Mouse (Mus musculus): Measurements from ENCODE around the gene Cd86.

The Cd86 gene

GRCm38 (mm10) chr16:36602632-36603031 is 63.2 kb downstream of the Cd86 start:
- 83% methylated on average over 3 of the region's 3 CpGs for WGBS

- WGBS, result 83% methylated on average over 4 of the region's 4 CpGs
These were observed 67.6 kb downstream of the Cd86 start for GRCm38 (mm10) chr16:36598265-36598664.

- 93% methylated on average over 10 of the region's 10 CpGs for WGBS
These were observed 69.0 kb downstream of the Cd86 start for GRCm38 (mm10) chr16:36596671-36597410.

DNA sequence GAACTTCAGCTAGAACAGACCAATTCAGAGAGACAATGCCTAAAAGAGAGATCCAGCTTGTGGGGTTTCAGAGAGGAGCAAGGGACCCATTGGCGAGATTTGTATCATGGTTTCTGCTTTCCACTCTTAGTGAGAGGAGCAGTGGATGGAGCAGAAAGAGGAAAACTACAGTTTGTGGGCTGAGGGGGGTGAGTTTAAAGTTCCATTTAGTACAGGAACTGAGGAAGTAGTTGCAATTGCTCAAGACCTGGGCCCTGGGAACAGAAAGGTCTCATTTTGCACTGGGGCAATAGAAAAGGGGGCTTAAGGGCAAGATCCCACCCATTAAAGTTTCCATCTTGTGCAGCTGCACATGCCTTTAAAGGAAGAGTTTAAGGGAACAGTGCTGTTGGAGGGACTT is 76.0 kb downstream of the Cd86 start:
- 81% methylated on average over 1 of the region's 1 CpGs for WGBS

DNA sequence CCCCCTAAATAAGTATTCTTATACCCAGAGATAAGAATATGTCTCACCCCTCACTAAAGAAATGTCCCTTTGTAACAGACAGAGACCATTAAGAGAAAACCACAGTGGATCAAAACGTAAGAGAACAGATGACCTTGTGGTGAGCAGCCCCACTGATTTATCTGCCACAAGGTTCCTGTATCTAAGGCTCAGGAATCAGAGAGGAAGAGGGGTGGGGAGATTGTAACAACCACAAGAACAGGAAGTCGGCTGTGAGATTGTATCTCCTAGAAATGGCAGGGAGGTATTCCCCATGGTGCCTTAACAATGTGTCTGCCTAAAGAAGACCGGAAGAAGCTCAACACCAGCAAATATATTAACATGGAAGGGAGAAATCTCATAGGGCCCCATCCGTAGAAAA is 77.9 kb downstream of the Cd86 start:
- WGBS, result 74% methylated on average over 4 of the region's 4 CpGs

DNA sequence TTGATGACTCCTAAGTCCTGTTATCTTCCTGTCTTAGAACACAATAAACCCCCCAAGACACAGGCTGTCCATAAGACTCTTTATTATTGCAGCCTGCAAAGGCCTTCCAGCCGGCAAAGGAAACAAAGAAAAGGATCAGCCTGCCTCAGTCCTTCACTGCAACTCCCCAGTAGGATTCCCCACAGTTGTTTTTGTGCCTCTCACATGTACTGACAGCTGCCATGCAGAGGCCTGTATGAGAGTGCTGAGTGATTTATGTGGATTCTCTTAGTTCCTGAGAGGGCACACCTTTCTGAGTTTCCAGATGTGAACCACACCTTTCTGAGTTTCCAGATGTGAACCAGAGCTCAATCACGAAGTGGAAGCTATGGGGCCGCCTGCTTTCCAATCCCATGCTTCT is 83.8 kb downstream of the Cd86 start:
- WGBS, result 71% methylated on average over 3 of the region's 3 CpGs

DNA sequence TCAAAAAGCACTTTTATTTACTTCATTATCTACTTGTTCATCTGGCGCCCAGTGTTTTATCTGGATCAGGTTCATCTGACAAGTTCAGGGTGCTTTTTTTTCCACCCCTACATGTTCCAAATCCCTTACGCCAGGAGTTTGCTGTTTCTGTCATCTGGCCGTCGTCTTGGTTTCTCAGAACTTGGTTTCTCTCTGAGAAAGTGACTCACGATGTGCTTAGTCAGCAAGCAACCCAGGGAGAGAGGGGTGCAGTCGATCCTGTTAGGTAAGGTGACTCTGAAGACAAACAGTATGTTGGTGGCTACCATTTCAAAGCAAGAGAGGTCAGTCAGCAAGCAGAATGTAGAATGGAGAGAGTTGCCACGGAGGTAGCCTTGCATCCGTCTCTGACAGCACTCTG is 93.9 kb downstream of the Cd86 start:
- WGBS, result 70% methylated on average over 8 of the region's 8 CpGs

DNA sequence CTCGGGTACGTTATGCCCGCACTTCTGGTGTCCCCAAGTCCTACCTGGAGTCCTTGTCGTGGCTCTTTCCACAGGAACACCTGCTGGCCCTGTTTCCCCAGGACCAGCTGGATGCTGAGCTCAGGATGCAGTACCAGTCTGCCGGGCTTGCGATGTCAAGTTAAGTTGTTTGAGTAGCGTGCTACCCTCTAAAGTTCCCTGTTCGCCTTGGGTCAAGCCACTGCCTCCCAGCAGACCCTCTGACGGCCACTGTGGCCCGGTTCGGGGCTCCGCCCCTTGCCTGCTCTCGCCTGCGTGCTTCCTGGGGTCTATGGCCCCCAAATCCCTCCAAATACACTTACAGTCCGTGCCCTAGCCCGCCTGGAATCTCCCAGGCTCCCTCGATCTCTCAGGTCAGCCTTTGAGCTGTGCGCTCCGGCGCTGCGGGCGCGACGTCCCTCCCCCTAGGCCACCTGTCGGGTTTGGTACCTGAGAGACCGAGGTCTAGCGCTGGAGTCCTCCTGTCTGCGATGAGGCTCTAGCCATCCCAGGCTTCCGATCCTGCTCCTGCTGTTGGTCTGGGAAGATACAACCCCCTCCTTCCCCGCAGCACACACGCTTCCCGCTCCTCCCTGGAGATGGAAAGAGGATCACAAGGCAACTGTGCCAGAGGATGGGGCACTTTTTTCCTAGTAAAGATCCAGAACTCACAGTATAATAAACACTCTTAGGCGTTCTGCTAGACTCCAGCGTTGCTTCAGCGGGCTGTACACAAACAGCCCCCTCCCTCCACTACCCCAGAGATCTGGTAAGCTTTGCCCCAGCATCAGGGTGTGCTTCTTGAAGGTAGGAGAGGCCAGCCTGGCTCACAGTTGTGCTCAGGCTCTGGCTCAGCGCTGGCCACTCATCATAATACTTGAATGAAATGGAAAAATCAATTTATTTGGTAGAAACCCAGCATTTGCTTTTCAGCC is 104.2 kb downstream of the Cd86 start, which contains the start of gene Casr:
Gene Casr, minus strand, starts transcription at position 756 of the 953 bp plus-strand sequence.
- WGBS, result 3% methylated on average over 36 of the region's 36 CpGs

- WGBS, result 88% methylated on average over 6 of the region's 6 CpGs
These were observed 106.3 kb downstream of the Cd86 start for GRCm38 (mm10) chr16:36559573-36559972.

GRCm38 (mm10) chr16:36555672-36556165 is 110.2 kb downstream of the Cd86 start:
- WGBS, result 85% methylated on average over 10 of the region's 10 CpGs
